Mouse (Mus musculus): Measurements from ENCODE around the gene Lbhd1.

DNA sequence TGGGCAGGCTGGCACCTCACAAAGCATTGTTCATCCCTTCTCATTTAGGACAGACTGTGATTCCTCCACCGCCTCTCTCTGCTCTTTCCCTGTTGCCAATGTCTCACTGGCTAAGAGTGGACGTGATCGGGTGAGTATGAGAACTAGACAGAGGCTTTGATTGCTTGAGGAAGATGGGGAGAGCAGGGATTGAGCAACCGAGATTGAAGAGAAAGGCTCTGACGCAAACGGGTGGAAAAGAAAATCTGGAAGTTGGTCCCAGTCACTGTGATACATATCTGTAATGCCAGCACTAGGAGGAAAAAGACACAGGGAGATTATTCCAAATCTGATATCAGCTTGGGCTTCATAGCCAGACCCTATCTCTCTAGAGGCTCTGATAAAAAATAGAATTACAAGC lies 40.6 kb upstream of the Lbhd1 start:
- TF ChIP-seq CTCF (IDR thresholded peaks at IDR 0.05 in 2 of 3, conservative IDR thresholded peaks at IDR 0.05 in 1 of 3; ENCODE audit: control insufficient read depth in 1 of 3, insufficient read depth in 1 of 3, low read depth in 2 of 3, low read length in 3 of 3, poor library complexity in 1 of 3, severe bottlenecking in 1 of 3) (no peak), POLR2A (IDR thresholded peaks at IDR 0.05; ENCODE audit: control insufficient read depth in 1 of 2, insufficient read depth in 1 of 2, low read depth in 1 of 2, low read length in 2 of 2, poor library complexity in 1 of 2) (no peak), TAL1 (IDR thresholded peaks at IDR 0.05; ENCODE audit: low read length) (no peak), ZNF384 (IDR thresholded peaks at IDR 0.05; ENCODE audit: low read depth, low read length) (no peak), MYC (IDR thresholded peaks at IDR 0.05; ENCODE audit: low read depth, low read length) (no peak), UBTF (IDR thresholded peaks at IDR 0.05; ENCODE audit: borderline replicate concordance, insufficient read depth, low read depth, low read length) (no peak), RCOR1 (IDR thresholded peaks at IDR 0.05; ENCODE audit: low read depth, low read length) (no peak), ZMIZ1 (IDR thresholded peaks at IDR 0.05; ENCODE audit: low read depth, low read length) (no peak), CHD2 (IDR thresholded peaks at IDR 0.05; ENCODE audit: low read length) (no peak), E2F4 (IDR thresholded peaks at IDR 0.05; ENCODE audit: borderline replicate concordance, low read depth, low read length) (no peak), MXI1 (IDR thresholded peaks at IDR 0.05; ENCODE audit: low read depth, low read length) (no peak), KAT2A (conservative IDR thresholded peaks at IDR 0.05; ENCODE audit: low read depth, low read length) (no peak), ZKSCAN1 (IDR thresholded peaks at IDR 0.05; ENCODE audit: low read depth, low read length) (no peak), BHLHE40 (IDR thresholded peaks at IDR 0.05; ENCODE audit: borderline replicate concordance, low read depth, low read length) (no peak)
